Mouse (Mus musculus) kidney, postnatal 0 days (tissue): Measurements from ENCODE around the gene Ociad2. TPM values are rescaled to one million over a fixed set of nuclear protein-coding genes. Genes with fewer than 3 reads are reported as not detected.
A peak's percentile ranks its signal among the peaks of the same experiment; 100 is the strongest.

ENCODE experiments used
- ATAC-seq: fragments of 200-750 bp; cut with Nextera tagmentation; replicated peaks from 2 replicates; pipeline ENCODE4 v1.8.0; 2017; ENCODE audit warnings: low read depth, moderate number of reproducible peaks, moderate TSS enrichment, moderate library complexity; ENCODE audit not compliant: low FRiP score
- DNase-seq: peaks from one replicate; pipeline ENCODE4 v3.0.0-alpha.2; 2016; ENCODE audit warnings: low spot score
- H3K27ac ChIP-seq: fragments of 300-500 bp; sonication (generic); 2 replicates; pipeline ENCODE4 v1.5.1; 2014; ENCODE audit warnings: mild to moderate bottlenecking
- H3K27me3 ChIP-seq: fragments of 300-500 bp; sonication (generic); 2 replicates; pipeline ENCODE4 v1.6.1; 2014; ENCODE audit warnings: low read length, mixed read lengths; ENCODE audit not compliant: insufficient read depth
- H3K36me3 ChIP-seq: fragments of 300-500 bp; sonication (generic); 2 replicates; pipeline ENCODE4 v1.6.1; 2014; ENCODE audit warnings: low read length, mixed read lengths; ENCODE audit not compliant: insufficient read depth
- H3K4me1 ChIP-seq: fragments of 300-500 bp; sonication (generic); replicated peaks from 2 replicates; pipeline ENCODE4 v1.6.1; 2014; ENCODE audit warnings: antibody characterized with exemption, low read length, mixed read lengths; ENCODE audit not compliant: insufficient read depth
- H3K4me2 ChIP-seq: fragments of 300-500 bp; sonication (generic); 2 replicates; pipeline ENCODE4 v1.6.1; 2014; ENCODE audit warnings: mild to moderate bottlenecking, low read length, moderate library complexity, mixed read lengths
- H3K4me3 ChIP-seq: fragments of 300-500 bp; sonication (generic); replicated peaks from 2 replicates; pipeline ENCODE4 v1.5.1; 2014; ENCODE audit warnings: low read depth, low read length
- H3K9ac ChIP-seq: fragments of 300-500 bp; sonication (generic); 2 replicates; pipeline ENCODE4 v1.6.1; 2014; ENCODE audit warnings: low read depth, low read length
- H3K9me3 ChIP-seq: fragments of 300-500 bp; sonication (generic); replicated peaks from 2 replicates; pipeline ENCODE4 v1.6.1; 2016; ENCODE audit warnings: low read length, inconsistent platforms, mixed read lengths
- CTCF ChIP-seq: IDR thresholded peaks from 2 replicates; pipeline ENCODE4 v1.5.1; 2016; ENCODE audit warnings: antibody characterized with exemption, low read depth, mild to moderate bottlenecking, moderate library complexity
- WGBS: fragments of 180-500 bp; shearing (Covaris S2); extraction: QIAGEN DNeasy Blood & Tissue Kit; methylation state at CpG from one replicate; pipeline ENCODE4 v1.1.7; 2014; 5-methylcytosine and 5-hydroxymethylcytosine counted together
- polyA plus RNA-seq: library from polyadenylated mRNA; unstranded; fragments of >200 nt; fragmentation: Nextera tagmentation; extraction: Ambion mirVana; gene quantifications from 2 replicates; pipeline ENCODE4 v1.2.1, GENCODE M21; 2015

Ociad2 gene
- polyA plus RNA-seq: 27.4 and 28.1 TPM in 2 replicates

GRCm38 (mm10) chr5:73340723-73341235 is at the start of gene Ociad2:
TSS of gene Ociad2 (minus strand) at chr5:73341028.
- no peak for TF ChIP-seq CTCF
- ATAC-seq (no peak), DNase-seq (no peak)

GRCm38 (mm10) chr5:73383647-73383970 is 42.8 kb upstream of the Ociad2 start:
- ATAC-seq (peak; percentile 66), DNase-seq (no peak)
- no peak overlapping the region for H3K27ac ChIP-seq
- no peak overlapping the region for H3K4me3 ChIP-seq
- H3K4me1 ChIP-seq: no peaks in the 10 kb centered on the region
- no peaks in the 10 kb centered on the region for H3K27me3 ChIP-seq
- WGBS: 21% methylated on average over 4 of the region's 4 CpGs
- no peak overlapping the region for H3K9ac ChIP-seq
- no peak for TF ChIP-seq CTCF
- no peaks in the 10 kb centered on the region for H3K9me3 ChIP-seq
- no peak overlapping the region for H3K4me2 ChIP-seq
- H3K36me3 ChIP-seq: no peaks in the 10 kb centered on the region

More at GRCm38 (mm10) chr5:73340723-73341235, at the start of gene Ociad2:
- H3K4me1 ChIP-seq: no peaks in the 10 kb centered on the region
- no peak within 1 kb of the TSS for H3K4me2 ChIP-seq
- no peaks in the 10 kb centered on the region for H3K36me3 ChIP-seq
- H3K9me3 ChIP-seq: no peaks in the 10 kb centered on the region
- H3K27ac ChIP-seq: no peak within 1 kb of the TSS
- 81% methylated on average over 8 of the region's 8 CpGs for WGBS
- no peak within 1 kb of the TSS for H3K4me3 ChIP-seq
- no peak within 1 kb of the TSS for H3K9ac ChIP-seq
- no peaks in the 10 kb centered on the region for H3K27me3 ChIP-seq

GRCm38 (mm10) chr5:73382737-73383646 is 42.2 kb upstream of the Ociad2 start:
- Histone ChIP-seq H3K4me3 (no peak overlapping the region), H3K9me3 (no peaks in the 10 kb centered on the region), H3K27me3 (no peaks in the 10 kb centered on the region), H3K36me3 (no peaks in the 10 kb centered on the region), H3K4me2 (no peak overlapping the region), H3K27ac (no peak overlapping the region), H3K9ac (no peak overlapping the region), H3K4me1 (no peaks in the 10 kb centered on the region)
- DNase-seq: peak; percentile 82
- ATAC-seq: peak; percentile 14; the same call in 1 of the 2 replicates
- TF ChIP-seq CTCF: peak; percentile 83
- WGBS: 28% methylated on average over 3 of the region's 3 CpGs

GRCm38 (mm10) chr5:73381976-73382540 is 41.2 kb upstream of the Ociad2 start:
- no peak overlapping the region for H3K9ac ChIP-seq
- WGBS: 85% methylated on average over 9 of the region's 9 CpGs
- ATAC-seq: no peak
- no peak for TF ChIP-seq CTCF
- no peaks in the 10 kb centered on the region for H3K4me1 ChIP-seq
- H3K4me2 ChIP-seq: no peak overlapping the region
- H3K9me3 ChIP-seq: no peaks in the 10 kb centered on the region
- H3K4me3 ChIP-seq: no peak overlapping the region
- no peak for DNase-seq
- H3K36me3 ChIP-seq: no peaks in the 10 kb centered on the region
- H3K27me3 ChIP-seq: no peaks in the 10 kb centered on the region
- no peak overlapping the region for H3K27ac ChIP-seq

GRCm38 (mm10) chr5:73381510-73381909 is 40.7 kb upstream of the Ociad2 start:
- Histone ChIP-seq H3K9me3 (no peaks in the 10 kb centered on the region), H3K27ac (no peak overlapping the region), H3K9ac (no peak overlapping the region), H3K4me3 (no peak overlapping the region), H3K4me2 (no peak overlapping the region), H3K27me3 (no peaks in the 10 kb centered on the region), H3K36me3 (no peaks in the 10 kb centered on the region), H3K4me1 (no peaks in the 10 kb centered on the region)
- no peak for TF ChIP-seq CTCF
- WGBS: 81% methylated on average over 7 of the region's 7 CpGs
- DNase-seq (no peak), ATAC-seq (no peak)

GRCm38 (mm10) chr5:73380829-73381228 is 40.0 kb upstream of the Ociad2 start:
- no peak for TF ChIP-seq CTCF
- Histone ChIP-seq H3K4me2 (no peak overlapping the region), H3K27ac (no peak overlapping the region), H3K9ac (no peak overlapping the region), H3K27me3 (no peaks in the 10 kb centered on the region), H3K36me3 (no peaks in the 10 kb centered on the region), H3K4me3 (no peak overlapping the region), H3K4me1 (no peaks in the 10 kb centered on the region), H3K9me3 (no peaks in the 10 kb centered on the region)
- WGBS: 44% methylated on average over 8 of the region's 8 CpGs
- DNase-seq (no peak), ATAC-seq (no peak)
